ENCODE assay signal across 8 mouse cellular contexts in the genomic region with DNA sequence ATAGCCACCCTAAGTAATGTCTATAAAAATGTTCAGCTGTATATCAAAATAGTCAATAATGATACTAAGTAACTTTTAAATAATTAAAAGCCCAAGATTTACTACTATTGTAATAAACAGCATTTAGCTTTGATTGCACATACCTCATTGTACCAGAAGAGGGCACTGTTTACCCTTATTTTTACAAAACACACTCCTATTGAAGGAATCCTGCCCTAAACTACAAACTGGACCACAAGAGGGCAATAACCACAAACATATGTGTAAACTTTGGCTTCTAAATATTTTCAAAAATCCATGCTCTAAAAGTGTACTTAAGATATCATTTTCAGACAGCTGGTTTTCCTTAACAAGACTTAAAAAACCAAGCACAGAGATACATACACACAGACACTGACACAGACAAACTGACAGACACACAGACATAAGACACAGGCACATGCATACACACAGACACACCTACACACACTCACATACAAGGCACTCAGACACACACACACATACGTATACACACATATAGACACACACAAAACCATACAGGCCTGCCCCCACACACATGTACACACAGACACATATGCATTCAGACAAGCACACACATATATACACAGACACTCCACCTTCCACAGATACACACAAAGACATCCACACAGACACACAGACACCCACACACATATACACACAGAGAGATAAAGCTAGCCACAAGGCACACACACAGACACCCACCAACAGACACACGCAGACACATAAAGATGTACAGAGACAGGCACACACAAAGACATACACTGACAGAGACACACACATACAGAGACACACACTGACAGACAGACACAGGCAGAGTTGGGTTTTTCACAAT. TPM values are rescaled to one million over a fixed set of nuclear protein-coding genes. Genes with fewer than 3 reads are reported as not detected.
DNase-seq lines count a peak whose midpoint lies in the region; ATAC-seq and TF ChIP-seq lines count a peak whose summit lies in the region.

No protein-coding gene starts in this region.

- 77% methylated on average over 2 of the region's 2 CpGs for WGBS in intestine, embryonic 14.5 days
- WGBS in lung, embryonic 14.5 days, result 73% methylated on average over 2 of the region's 2 CpGs

- H3K4me1 ChIP-seq in intestine, embryonic 14.5 days (replicated peaks; ENCODE audit: control insufficient read depth, insufficient read depth, low read length), result no peaks in the 10 kb centered on the region
- H3K4me1 ChIP-seq in lung, embryonic 14.5 days (ENCODE audit: insufficient read depth), result no peaks in the 10 kb centered on the region

- no peak overlapping the region for H3K9ac ChIP-seq in intestine, embryonic 14.5 days (ENCODE audit: low read length)
- H3K9ac ChIP-seq in lung, embryonic 14.5 days, result no peak overlapping the region

- no peak overlapping the region for H3K4me2 ChIP-seq in intestine, embryonic 14.5 days (ENCODE audit: low read length)
- H3K4me2 ChIP-seq in lung, embryonic 14.5 days, result no peak overlapping the region

- ATAC-seq in intestine, embryonic 14.5 days (replicated peaks; ENCODE audit: low FRiP score, low TSS enrichment, low read depth), result peak; percentile 48; the same call in 1 of the 2 replicates
- ATAC-seq in lung, embryonic 14.5 days (ENCODE audit: insufficient read depth), result peak; percentile 69

- no peak overlapping the region for H3K27ac ChIP-seq in intestine, embryonic 14.5 days (ENCODE audit: low read depth)
- no peak overlapping the region for H3K27ac ChIP-seq in lung, embryonic 14.5 days (ENCODE audit: low read depth)

- no peak overlapping the region for H3K4me3 ChIP-seq in intestine, embryonic 14.5 days (ENCODE audit: low read depth, low read length)
- H3K4me3 ChIP-seq in lung, embryonic 14.5 days (ENCODE audit: low read depth, low read length), result no peak overlapping the region

- peak; percentile 87 for TF ChIP-seq CTCF in lung, embryonic 14.5 days (IDR thresholded peaks at IDR 0.05; ENCODE audit: low read depth)

- peak; percentile 53 for DNase-seq in adrenal gland, postnatal 14 days
- no peak for DNase-seq in adrenal gland, postnatal 4 days (ENCODE audit: low spot score in 2 of 2)
- peak; percentile 81 for DNase-seq in thymus, postnatal 0 days (ENCODE audit: low spot score)
- DNase-seq in thymus, postnatal 4 days, result no peak
- peak; percentile 55 for DNase-seq in embryo, embryonic 11.5 days (ENCODE audit: low read depth, low spot score)
- DNase-seq in intestine, embryonic 14.5 days (ENCODE audit: low spot score), result no peak
- peak; percentile 94 for DNase-seq in lung, embryonic 14.5 days
- DNase-seq in splenic B cell, adult 2 months (ENCODE audit: low read depth, low spot score), result peak; percentile 93

- no peaks in the 10 kb centered on the region for H3K9me3 ChIP-seq in intestine, embryonic 14.5 days (ENCODE audit: control insufficient read depth, low read length)
- H3K9me3 ChIP-seq in lung, embryonic 14.5 days (ENCODE audit: low read depth, low read length), result no peaks in the 10 kb centered on the region

- no peaks in the 10 kb centered on the region for H3K36me3 ChIP-seq in intestine, embryonic 14.5 days (ENCODE audit: control insufficient read depth, insufficient read depth, low read length)
- no peaks in the 10 kb centered on the region for H3K36me3 ChIP-seq in lung, embryonic 14.5 days (ENCODE audit: insufficient read depth)
- H3K36me3 ChIP-seq in splenic B cell, adult 2 months (ENCODE audit: control insufficient read depth, insufficient read depth, low read length, poor library complexity, severe bottlenecking), result peaks cover 6% of the 10 kb centered on the region

- H3K27me3 ChIP-seq in intestine, embryonic 14.5 days (replicated peaks; ENCODE audit: control insufficient read depth, insufficient read depth, low read length), result no peaks in the 10 kb centered on the region
- H3K27me3 ChIP-seq in lung, embryonic 14.5 days (ENCODE audit: insufficient read depth, low read length), result no peaks in the 10 kb centered on the region
- H3K27me3 ChIP-seq in splenic B cell, adult 2 months (ENCODE audit: control insufficient read depth, insufficient read depth, low read length, poor library complexity, severe bottlenecking), result no peaks in the 10 kb centered on the region

RNA-seq across cellular contexts. Expression of gene Rpl5, which starts 21.3 kb away (rescaled TPM):
- total RNA-seq in adrenal gland, postnatal 14 days (2021), result 63.2 and 72.3 TPM in 2 replicates
- total RNA-seq in adrenal gland, postnatal 4 days (2021), result 100 to 1,000 TPM; 110 to 113 TPM
- 54.9 and 67.3 TPM in 2 replicates for polyA plus RNA-seq in thymus, postnatal 0 days (2015; fragmentation: Nextera tagmentation; extraction: Ambion mirVana)
- polyA plus RNA-seq in intestine, embryonic 14.5 days (2014; fragmentation: Nextera tagmentation; extraction: Ambion mirVana), result 74.8 and 83.7 TPM in 2 replicates
- polyA plus RNA-seq in lung, embryonic 14.5 days (2014; fragmentation: Nextera tagmentation; extraction: Ambion mirVana), result 75.7 and 79.6 TPM in 2 replicates

RNA-seq across cellular contexts. Expression of gene Evi5, which starts 46.7 kb away (rescaled TPM):
- 53.6 and 55.9 TPM in 2 replicates for total RNA-seq in adrenal gland, postnatal 14 days (2021)
- total RNA-seq in adrenal gland, postnatal 4 days (2021), result 10 to 100 TPM; 69.9 to 75.1 TPM
- 14.9 and 15.6 TPM in 2 replicates for polyA plus RNA-seq in thymus, postnatal 0 days (2015; fragmentation: Nextera tagmentation; extraction: Ambion mirVana)
- 63.6 and 69.7 TPM in 2 replicates for polyA plus RNA-seq in intestine, embryonic 14.5 days (2014; fragmentation: Nextera tagmentation; extraction: Ambion mirVana)
- polyA plus RNA-seq in lung, embryonic 14.5 days (2014; fragmentation: Nextera tagmentation; extraction: Ambion mirVana), result 60.7 and 61.2 TPM in 2 replicates

Comparison
In these comparisons a context has a peak if more than half of its experiments do, and no peak if none do; other contexts are left out.
1. DNase-seq: peak in adrenal gland, postnatal 14 days (single experiment), thymus, postnatal 0 days (single experiment), embryo, embryonic 11.5 days (single experiment), lung, embryonic 14.5 days (single experiment) and splenic B cell, adult 2 months (single experiment); none in adrenal gland, postnatal 4 days (0 of 2), thymus, postnatal 4 days (single experiment) and intestine, embryonic 14.5 days (single experiment).